Mouse (Mus musculus): ENCODE measurements around the gene Prame. TPM values are rescaled to one million over a fixed set of nuclear protein-coding genes. Genes with fewer than 3 reads are reported as not detected.

The Prame gene
- total RNA-seq (2023): not detected

GRCm38 (mm10) chrX:135627605-135628004 is at the start of gene Prame:
Gene Prame, minus strand, starts transcription at chrX:135627705.

GRCm38 (mm10) chrX:135598677-135599076 is 28.8 kb downstream of the Prame start, which contains the start of gene Nxf7:
Gene Nxf7, minus strand, starts transcription at chrX:135598777.

Other genes with a start within 250 kb of the Prame start
- not detected for gene Gm7903, start 193.9 kb downstream of the Prame start, total RNA-seq (2023)
- not detected for gene AV320801, start 133.1 kb downstream of the Prame start, total RNA-seq (2023)
- not detected for gene Nxf7, start 28.9 kb downstream of the Prame start, total RNA-seq (2023)
- gene Tcp11x2, start 66.1 kb upstream of the Prame start, total RNA-seq (2023): not detected
- not detected for gene Tmsb15a, start 97.6 kb upstream of the Prame start, total RNA-seq (2023)
- gene Armcx5, start 115.0 kb upstream of the Prame start, total RNA-seq (2023): 10 to 100 TPM; 35.6 to 42.4 TPM
- gene Gprasp1, start 115.0 kb upstream of the Prame start, total RNA-seq (2023): 10 to 100 TPM; 59.1 to 65.7 TPM
- gene Bhlhb9, start 169.9 kb upstream of the Prame start, total RNA-seq (2023): 10 to 100 TPM; 20.5 to 24.5 TPM
- gene Gprasp2, start 211.3 kb upstream of the Prame start, total RNA-seq (2023): 10 to 100 TPM; 15.7 to 19.9 TPM

Data from T-cell, adult 66 days (primary cell).